ENCODE assay signal across 19 mouse cellular contexts in genomic region chr4:153212095-153212494, GRCm38 (mm10).
DNase-seq lines count a peak whose midpoint lies in the region; ATAC-seq lines count a peak whose summit lies in the region.
"Had no signal": no experiment of that assay in that cellular context is flagged by ENCODE, and none has a peak within 500 bp of the region (broad histone marks: within the 10 kb centered on the region; RNA-seq: fewer than 3 reads in every experiment).

No protein-coding gene starts in this region.

- H3K9me3 ChIP-seq in hindbrain, embryonic 11.5 days (ENCODE audit: control insufficient read depth, low read length) = no peaks in the 10 kb centered on the region
- H3K9me3 ChIP-seq in hindbrain, embryonic 14.5 days (ENCODE audit: control insufficient read depth, low read length) = no peaks in the 10 kb centered on the region
- no peaks in the 10 kb centered on the region; the same call in 1 of the 2 replicates for H3K9me3 ChIP-seq in embryonic facial prominence, embryonic 10.5 days
- H3K9me3 ChIP-seq in liver, embryonic 11.5 days (ENCODE audit: control insufficient read depth, low read length) = no peaks in the 10 kb centered on the region
- H3K9me3 ChIP-seq: embryonic facial prominence, embryonic 12.5 days; forebrain, embryonic 13.5 days; forebrain, embryonic 15.5 days had no signal

- ATAC-seq in hindbrain, embryonic 11.5 days (ENCODE audit: low FRiP score) = no peak
- ATAC-seq in hindbrain, embryonic 14.5 days (ENCODE audit: low FRiP score) = no peak
- ATAC-seq in liver, embryonic 11.5 days (replicated peaks; ENCODE audit: low FRiP score) = no peak
- ATAC-seq: forebrain, embryonic 13.5 days; forebrain, embryonic 15.5 days; forebrain, postnatal 0 days had no signal

- H3K4me3 ChIP-seq in hindbrain, embryonic 11.5 days (ENCODE audit: low read depth, low read length) = no peak overlapping the region
- H3K4me3 ChIP-seq in hindbrain, embryonic 14.5 days (replicated peaks; ENCODE audit: low read length) = no peak overlapping the region
- no peak overlapping the region for H3K4me3 ChIP-seq in embryonic facial prominence, embryonic 10.5 days
- no peak overlapping the region for H3K4me3 ChIP-seq in liver, embryonic 11.5 days (ENCODE audit: low read depth, low read length)
- H3K4me3 ChIP-seq: embryonic facial prominence, embryonic 12.5 days; forebrain, embryonic 13.5 days; forebrain, embryonic 15.5 days had no signal

- H3K4me2 ChIP-seq in hindbrain, embryonic 11.5 days (replicated peaks; ENCODE audit: low read depth, low read length) = no peak overlapping the region
- H3K4me2 ChIP-seq in hindbrain, embryonic 14.5 days (replicated peaks) = no peak overlapping the region
- no peak overlapping the region for H3K4me2 ChIP-seq in liver, embryonic 11.5 days
- H3K4me2 ChIP-seq: embryonic facial prominence, embryonic 12.5 days; forebrain, embryonic 13.5 days; forebrain, embryonic 15.5 days had no signal

- peak; percentile 21 for DNase-seq in hindbrain, embryonic 11.5 days (ENCODE audit: low spot score)
- no peak for DNase-seq in hindbrain, embryonic 14.5 days (ENCODE audit: low spot score)
- DNase-seq in embryonic facial prominence, embryonic 10.5 days (ENCODE audit: low spot score) = peak; percentile 25
- DNase-seq in retina, embryonic 14.5 days (ENCODE audit: low spot score) = peak; percentile 40
- DNase-seq in liver, embryonic 11.5 days (ENCODE audit: low spot score) = no peak
- no peak for DNase-seq in heart, adult 18-20 months
- DNase-seq: adrenal gland, adult 2 months; adrenal gland, postnatal 10 days; adrenal gland, postnatal 25 days; cerebellum, adult 11 months; cerebellum, adult 18-20 months; cerebellum, adult 8-10 months; cerebellum, adult 9-11 months; cerebellum, postnatal 14 days; cerebellum, postnatal 36 days; forebrain, postnatal 0 days had no signal

- no peaks in the 10 kb centered on the region for H3K4me1 ChIP-seq in hindbrain, embryonic 11.5 days (replicated peaks; ENCODE audit: control insufficient read depth, insufficient read depth, low read length)
- peaks cover 14% of the 10 kb centered on the region for H3K4me1 ChIP-seq in hindbrain, embryonic 14.5 days (replicated peaks; ENCODE audit: control insufficient read depth, insufficient read depth, low read length)
- H3K4me1 ChIP-seq in embryonic facial prominence, embryonic 10.5 days = peaks cover 45% of the 10 kb centered on the region
- no peaks in the 10 kb centered on the region for H3K4me1 ChIP-seq in liver, embryonic 11.5 days (replicated peaks; ENCODE audit: control insufficient read depth, insufficient read depth, low read length)

- H3K27me3 ChIP-seq in hindbrain, embryonic 11.5 days (ENCODE audit: control insufficient read depth, insufficient read depth, low read length) = no peaks in the 10 kb centered on the region
- no peaks in the 10 kb centered on the region for H3K27me3 ChIP-seq in hindbrain, embryonic 14.5 days (ENCODE audit: control insufficient read depth, insufficient read depth, low read length)
- H3K27me3 ChIP-seq in embryonic facial prominence, embryonic 10.5 days (replicated peaks; ENCODE audit: low read depth, poor library complexity, severe bottlenecking) = peaks cover 39% of the 10 kb centered on the region
- no peaks in the 10 kb centered on the region for H3K27me3 ChIP-seq in liver, embryonic 11.5 days (replicated peaks; ENCODE audit: control insufficient read depth, insufficient read depth, low read length)
- H3K27me3 ChIP-seq: embryonic facial prominence, embryonic 12.5 days; forebrain, embryonic 15.5 days had no signal

- 56% methylated on average over 11 of the region's 11 CpGs for WGBS in hindbrain, embryonic 11.5 days
- 38% methylated on average over 11 of the region's 11 CpGs for WGBS in hindbrain, embryonic 14.5 days
- WGBS in embryonic facial prominence, embryonic 10.5 days = 48% methylated on average over 11 of the region's 11 CpGs
- WGBS in liver, embryonic 11.5 days = 73% methylated on average over 11 of the region's 11 CpGs

- no peak overlapping the region for H3K27ac ChIP-seq in hindbrain, embryonic 11.5 days (ENCODE audit: low read depth, low read length)
- H3K27ac ChIP-seq in hindbrain, embryonic 14.5 days = no peak overlapping the region
- no peak overlapping the region for H3K27ac ChIP-seq in embryonic facial prominence, embryonic 10.5 days (replicated peaks)
- no peak overlapping the region for H3K27ac ChIP-seq in liver, embryonic 11.5 days (ENCODE audit: low read depth, low read length)
- H3K27ac ChIP-seq: embryonic facial prominence, embryonic 12.5 days; forebrain, embryonic 13.5 days; forebrain, embryonic 15.5 days had no signal

- no peaks in the 10 kb centered on the region for H3K36me3 ChIP-seq in hindbrain, embryonic 11.5 days (ENCODE audit: control insufficient read depth, insufficient read depth, low read length)
- H3K36me3 ChIP-seq in hindbrain, embryonic 14.5 days (replicated peaks; ENCODE audit: control insufficient read depth, insufficient read depth) = no peaks in the 10 kb centered on the region
- no peaks in the 10 kb centered on the region for H3K36me3 ChIP-seq in embryonic facial prominence, embryonic 10.5 days (replicated peaks)
- no peaks in the 10 kb centered on the region for H3K36me3 ChIP-seq in liver, embryonic 11.5 days (ENCODE audit: control insufficient read depth, insufficient read depth, low read length)
- H3K36me3 ChIP-seq: embryonic facial prominence, embryonic 12.5 days; forebrain, embryonic 15.5 days had no signal

- H3K9ac ChIP-seq in hindbrain, embryonic 11.5 days (ENCODE audit: low read depth, low read length) = no peak overlapping the region
- no peak overlapping the region for H3K9ac ChIP-seq in hindbrain, embryonic 14.5 days
- H3K9ac ChIP-seq in liver, embryonic 11.5 days (ENCODE audit: low read depth, low read length) = no peak overlapping the region
- H3K9ac ChIP-seq: embryonic facial prominence, embryonic 12.5 days; forebrain, embryonic 13.5 days; forebrain, embryonic 15.5 days; forebrain, postnatal 0 days had no signal

Comparison
In these comparisons a context has a peak if more than half of its experiments do, and no peak if none do; other contexts are left out.
1. DNase-seq: peak in hindbrain, embryonic 11.5 days (single experiment), embryonic facial prominence, embryonic 10.5 days (single experiment) and retina, embryonic 14.5 days (single experiment); none in hindbrain, embryonic 14.5 days (single experiment), liver, embryonic 11.5 days (single experiment) and heart, adult 18-20 months (0 of 2).